Mouse (Mus musculus): Measurements from ENCODE around the gene Map2.
A peak's percentile ranks its signal among the peaks of the same experiment; 100 is the strongest.

The Map2 gene

DNA sequence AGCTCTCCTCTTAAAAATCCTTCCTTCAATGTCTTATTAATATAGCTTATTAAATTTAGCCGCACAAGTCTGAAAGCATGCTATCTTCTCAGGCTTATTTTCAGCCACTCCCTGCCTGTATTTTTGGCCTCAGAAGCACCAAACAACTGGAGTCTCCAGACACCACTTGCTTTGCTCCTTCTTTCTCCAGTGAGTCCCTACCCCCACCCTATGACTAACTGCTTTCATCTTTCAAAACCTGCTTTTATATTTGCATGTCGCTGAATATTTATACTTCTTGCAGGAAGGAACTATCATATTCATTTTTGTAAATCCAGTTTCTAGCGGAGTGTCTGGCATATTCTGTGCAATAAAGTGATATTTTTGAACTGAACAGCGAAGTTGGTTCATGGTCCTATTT lies 21.6 kb downstream of the Map2 start:
- no peak for DNase-seq (ENCODE audit: low read depth)

DNA sequence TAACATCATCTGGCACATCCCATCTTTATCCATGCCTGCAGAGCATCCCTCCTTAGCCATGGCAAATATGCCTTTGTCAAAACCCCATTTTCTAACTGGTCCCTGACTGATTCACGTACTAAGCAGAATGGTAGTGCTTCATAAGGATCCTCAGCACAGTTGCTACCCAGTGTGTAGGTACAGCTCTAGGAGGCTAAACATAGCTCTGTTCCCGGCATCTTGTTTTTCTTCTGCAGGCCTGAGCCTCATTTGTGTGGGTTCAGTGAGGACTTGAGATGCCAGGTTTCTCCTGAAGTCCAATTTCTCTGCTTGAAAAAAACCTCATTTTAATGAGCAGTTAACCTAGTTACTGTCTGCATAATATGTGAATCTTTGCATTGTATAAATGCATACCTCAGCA lies 30.4 kb downstream of the Map2 start:
- no peak for DNase-seq (ENCODE audit: low read depth)

- no peak for DNase-seq (ENCODE audit: low read depth)
These were observed 31.8 kb downstream of the Map2 start for GRCm38 (mm10) chr1:66206904-66207303.

- DNase-seq (ENCODE audit: low read depth), result no peak
These were observed 36.2 kb downstream of the Map2 start for GRCm38 (mm10) chr1:66211074-66211791.

DNA sequence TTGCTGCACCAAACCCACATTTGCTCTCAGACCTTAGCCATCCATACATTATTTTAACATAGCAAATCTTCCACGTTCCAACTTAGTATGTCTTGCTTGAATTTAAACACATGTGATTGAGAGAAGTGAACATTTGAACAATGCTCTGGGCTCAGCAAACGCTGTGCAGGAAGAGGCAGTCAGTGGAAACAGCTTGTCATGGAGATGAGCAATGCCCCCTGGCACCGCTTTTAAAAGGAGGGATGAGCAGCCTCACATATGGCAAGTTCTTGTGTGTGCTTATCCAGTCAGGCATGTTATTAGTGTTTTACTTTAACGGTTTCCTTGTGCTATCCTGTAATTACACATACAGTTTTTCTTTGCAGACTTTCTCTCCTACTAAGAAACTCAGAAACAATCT lies 46.4 kb downstream of the Map2 start:
- no peak for DNase-seq (ENCODE audit: low read depth)

- DNase-seq (ENCODE audit: low read depth), result no peak
These were observed 48.3 kb downstream of the Map2 start for GRCm38 (mm10) chr1:66223331-66223730.

DNA sequence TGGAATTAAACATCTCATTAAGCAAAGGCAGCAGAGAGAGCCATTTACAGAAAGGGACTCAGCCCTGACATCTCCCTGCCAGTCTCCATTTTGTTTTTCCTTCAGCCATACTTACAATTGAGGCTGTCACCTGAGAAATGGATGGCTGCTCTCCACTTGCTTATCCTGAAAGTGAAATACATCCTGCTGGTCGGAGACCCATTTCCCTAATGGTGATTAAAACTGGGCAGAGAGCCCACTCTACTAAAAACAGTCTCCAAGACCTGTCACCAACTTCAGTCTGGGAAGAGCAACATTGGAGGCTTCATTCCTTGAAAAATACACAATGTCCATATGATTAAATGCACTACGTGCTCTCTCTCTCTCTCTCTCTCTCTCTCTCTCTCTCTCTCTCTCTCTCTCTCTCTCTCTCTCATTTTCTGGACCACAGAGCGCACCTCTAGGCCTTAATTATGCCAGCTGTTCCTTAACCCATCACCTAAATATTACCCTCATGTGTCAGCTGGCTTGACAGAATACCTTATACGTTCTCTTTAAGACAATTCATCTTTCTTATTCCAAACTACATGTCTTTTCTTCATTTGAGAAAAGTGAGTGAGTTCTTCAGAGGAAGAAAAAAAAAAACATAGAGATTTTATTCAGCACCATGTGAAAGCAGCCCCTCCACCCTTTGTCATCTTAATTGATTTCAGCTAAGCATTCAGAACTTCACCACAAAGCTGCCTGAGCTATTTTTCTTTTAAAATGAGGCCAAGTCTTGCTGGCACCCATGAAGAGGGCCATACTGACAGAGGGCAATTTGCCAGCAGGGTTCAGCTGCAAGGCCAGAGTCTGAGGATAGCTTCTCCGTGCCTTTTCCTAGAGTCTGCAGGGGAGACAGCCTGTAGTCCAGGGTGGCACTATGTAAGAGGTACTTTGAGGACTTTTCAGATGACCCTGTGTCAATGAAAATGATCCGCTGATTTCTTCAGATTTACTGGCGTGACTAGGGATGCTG lies 51.6 kb downstream of the Map2 start:
- no peak for DNase-seq (ENCODE audit: low read depth)

GRCm38 (mm10) chr1:66228205-66228604 lies 53.1 kb downstream of the Map2 start:
- DNase-seq (ENCODE audit: low read depth), result no peak

GRCm38 (mm10) chr1:66230345-66230744 lies 55.3 kb downstream of the Map2 start:
- no peak for DNase-seq (ENCODE audit: low read depth)

DNA sequence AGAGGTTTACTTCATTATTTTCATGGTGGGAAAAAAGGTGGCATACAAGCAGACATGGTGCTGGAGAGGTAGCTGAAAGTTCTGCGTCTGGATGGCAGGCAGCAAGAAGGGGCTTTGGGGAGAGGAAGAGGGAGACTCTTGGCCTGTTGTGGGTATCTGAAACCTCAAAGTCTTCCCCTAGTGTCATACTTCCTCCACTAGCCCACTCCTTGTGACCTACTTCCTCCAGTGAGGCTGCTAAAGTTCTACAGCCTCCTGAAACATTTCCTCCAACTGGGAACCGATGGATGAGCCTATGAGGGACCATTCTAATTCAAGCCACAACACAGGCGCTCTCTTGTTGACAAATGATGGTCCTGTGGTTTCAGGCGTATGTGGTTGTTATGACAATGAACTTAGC lies 56.9 kb downstream of the Map2 start:
- no peak for DNase-seq (ENCODE audit: low read depth)

GRCm38 (mm10) chr1:66244910-66245309 lies 69.8 kb downstream of the Map2 start:
- peak; percentile 3 for DNase-seq (ENCODE audit: low read depth)

GRCm38 (mm10) chr1:66251649-66252332 lies 76.7 kb downstream of the Map2 start:
- DNase-seq (ENCODE audit: low read depth), result no peak

DNA sequence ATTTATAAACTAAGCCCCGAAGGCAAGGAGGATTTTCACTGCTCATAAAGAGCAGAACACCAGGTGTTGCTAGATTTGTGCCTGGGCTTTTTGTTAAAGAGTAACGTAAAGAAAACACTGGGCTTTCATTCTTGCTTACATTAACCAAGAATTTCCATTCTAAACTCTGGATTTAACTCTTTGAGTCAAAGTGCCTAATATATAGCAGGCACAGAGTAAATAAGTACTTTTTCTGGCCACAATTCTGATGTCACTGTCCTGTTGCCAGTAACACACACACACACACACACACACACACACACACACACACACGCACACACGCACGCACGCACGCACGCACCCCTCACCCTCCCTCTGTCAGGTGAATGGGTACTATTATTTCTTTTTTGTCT lies 77.3 kb downstream of the Map2 start:
- no peak for DNase-seq (ENCODE audit: low read depth)

- DNase-seq (ENCODE audit: low read depth), result no peak
These were observed 88.1 kb downstream of the Map2 start for GRCm38 (mm10) chr1:66263220-66263619.

DNA sequence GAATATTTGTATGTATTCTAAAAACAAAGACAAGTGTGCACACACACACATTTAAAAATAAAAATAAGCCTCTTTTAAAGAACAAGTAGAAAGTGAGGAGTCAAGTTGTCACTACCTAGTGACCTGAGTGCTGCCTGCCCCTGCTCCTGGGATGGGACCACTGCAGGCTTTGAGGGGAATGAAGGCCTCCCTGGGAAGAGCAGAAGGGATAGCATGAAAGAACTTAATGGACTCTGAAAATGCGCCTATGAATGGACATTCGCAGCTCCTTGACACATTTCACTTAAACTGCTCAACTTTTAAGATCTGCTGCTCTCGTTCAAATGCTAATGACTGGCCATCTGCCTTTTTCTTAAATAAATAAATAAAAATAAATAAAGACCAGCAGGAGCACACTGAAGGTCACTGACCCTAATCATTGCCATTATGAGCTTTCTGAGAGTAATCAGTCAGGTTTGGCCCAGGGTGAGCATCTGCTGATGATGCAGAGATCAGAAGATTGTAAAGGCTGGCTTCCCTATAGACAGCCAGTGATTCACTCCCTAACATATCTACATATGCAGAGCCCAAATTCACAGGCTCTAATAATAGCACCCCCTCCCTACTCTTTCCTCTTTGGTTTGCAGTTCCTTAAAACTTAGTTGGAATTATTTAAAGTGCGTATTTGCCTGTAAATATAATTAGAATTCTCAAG lies 91.3 kb downstream of the Map2 start:
- DNase-seq (ENCODE audit: low read depth), result no peak

DNA sequence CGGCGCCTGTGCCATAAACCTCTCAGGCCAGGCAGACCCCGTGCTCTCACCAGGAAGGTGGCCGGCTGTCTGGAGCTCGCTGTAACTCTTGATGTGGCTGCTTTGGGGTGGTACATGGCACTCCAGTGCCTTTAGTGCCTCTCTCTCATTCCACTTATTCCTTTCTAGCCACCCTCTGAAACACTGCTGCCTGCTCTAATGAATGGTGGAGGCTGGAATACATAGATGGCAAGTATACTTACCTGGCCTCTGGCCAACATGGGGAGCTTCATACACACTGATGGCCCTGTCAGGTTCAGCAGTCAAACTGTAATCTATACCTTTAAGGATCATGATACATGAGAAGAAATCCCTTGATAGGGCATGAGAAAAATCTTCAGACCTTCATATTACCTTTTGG lies 102.6 kb downstream of the Map2 start:
- no peak for DNase-seq (ENCODE audit: low read depth)

DNA sequence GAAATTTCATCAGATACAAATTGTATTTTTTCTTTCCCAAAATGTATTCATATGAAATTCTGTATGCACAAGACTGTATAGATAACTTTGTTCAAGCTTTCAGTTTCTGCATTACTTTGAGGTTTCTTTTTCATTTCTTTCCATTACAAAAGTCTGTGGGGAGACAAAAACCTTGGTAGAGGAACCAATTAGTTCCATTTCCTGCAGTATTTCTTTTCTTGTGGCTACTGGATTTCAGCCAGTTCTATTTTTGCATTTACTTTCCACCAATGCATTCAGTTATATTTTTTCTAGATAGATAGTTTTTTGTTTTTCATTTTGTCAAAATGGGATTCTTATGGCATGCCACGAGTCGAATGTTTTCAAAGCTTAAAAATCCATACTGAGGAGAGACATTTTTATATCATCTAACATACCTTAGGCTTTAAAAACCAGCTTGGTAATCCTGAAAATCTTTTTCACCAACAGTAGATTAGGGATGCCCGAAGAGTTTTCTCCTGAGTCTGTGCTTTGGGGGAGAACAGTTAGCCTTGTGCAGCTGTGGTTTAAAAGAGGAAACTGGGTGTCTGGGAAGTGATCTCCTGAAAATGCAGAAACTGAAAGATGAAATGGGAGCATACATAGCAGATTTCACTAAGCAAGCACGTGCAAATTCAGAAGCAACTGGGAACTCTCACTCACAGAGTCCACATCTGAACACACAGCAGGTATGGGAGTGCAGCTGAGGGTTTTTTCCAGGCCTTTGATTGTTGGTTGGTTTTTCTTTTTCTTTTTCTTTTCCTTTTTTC lies 104.3 kb downstream of the Map2 start:
- DNase-seq (ENCODE audit: low read depth), result peak; percentile 29

- no peak for DNase-seq (ENCODE audit: low read depth)
These were observed 105.1 kb downstream of the Map2 start for GRCm38 (mm10) chr1:66280152-66280551.

GRCm38 (mm10) chr1:66282447-66282846 lies 107.4 kb downstream of the Map2 start:
- DNase-seq (ENCODE audit: low read depth), result no peak

- DNase-seq (ENCODE audit: low read depth), result no peak
These were observed 113.9 kb downstream of the Map2 start for GRCm38 (mm10) chr1:66288987-66289386.

Data from 416B (cell line).